ENCODE assay signal across 8 mouse cellular contexts in the genomic region with DNA sequence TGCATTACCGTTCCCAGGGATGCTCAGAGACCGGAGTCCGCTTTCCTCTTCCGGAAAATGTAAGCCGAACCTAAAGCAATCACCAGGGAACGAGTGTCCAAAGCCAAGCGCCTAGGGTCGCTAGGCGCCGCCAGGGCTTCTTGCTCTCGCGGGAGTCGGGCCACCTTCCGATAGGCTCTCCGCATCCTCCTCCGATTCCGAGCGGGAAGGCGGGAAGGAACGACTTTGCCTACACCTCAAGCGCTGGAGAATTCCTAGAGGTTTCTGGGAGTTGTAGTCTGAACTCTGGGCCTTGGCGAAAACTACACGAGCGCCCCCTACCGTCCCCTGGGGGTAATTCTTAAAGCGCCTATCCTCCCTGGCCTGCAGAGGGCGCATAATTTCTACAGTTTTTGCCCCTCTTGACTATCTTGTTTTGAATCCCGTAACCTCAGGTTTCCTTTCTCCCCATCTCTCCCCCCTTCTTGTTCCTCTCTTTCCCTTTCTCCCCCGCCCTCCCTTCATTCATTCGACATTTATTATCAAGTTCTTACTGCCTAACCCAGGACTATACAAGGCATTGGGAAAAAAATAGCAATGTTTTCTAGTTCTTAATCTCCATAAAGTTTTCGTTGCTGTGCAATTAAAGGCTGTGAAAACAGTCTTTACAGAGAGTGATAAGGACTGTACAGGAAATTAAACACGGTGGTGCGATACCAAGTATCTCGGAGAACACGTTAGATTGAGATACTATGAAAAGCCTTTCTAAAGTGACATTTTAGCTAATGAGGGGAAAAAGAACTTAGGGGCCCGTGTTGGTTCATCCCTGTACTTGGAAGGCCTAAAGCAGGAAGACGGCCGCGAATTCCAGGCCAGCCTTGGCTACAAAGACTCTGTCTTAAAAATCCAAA. TPM values are rescaled to one million over a fixed set of nuclear protein-coding genes. Genes with fewer than 3 reads are reported as not detected.
DNase-seq lines count a peak whose midpoint lies in the region; ATAC-seq lines count a peak whose summit lies in the region.

No protein-coding gene starts in this region.

- no peaks in the 10 kb centered on the region for H3K36me3 ChIP-seq in hindbrain, embryonic 11.5 days (ENCODE audit: control insufficient read depth, insufficient read depth, low read length)

- peak overlapping the region; percentile 82 for H3K9ac ChIP-seq in hindbrain, embryonic 11.5 days (ENCODE audit: low read depth, low read length)

- 3% methylated on average over 39 of the region's 39 CpGs for WGBS in hindbrain, embryonic 11.5 days

- peak overlapping the region; percentile 70 for H3K4me3 ChIP-seq in hindbrain, embryonic 11.5 days (ENCODE audit: low read depth, low read length)

- peak overlapping the region; percentile 84 for H3K27ac ChIP-seq in hindbrain, embryonic 11.5 days (ENCODE audit: low read depth, low read length)

- no peaks in the 10 kb centered on the region for H3K27me3 ChIP-seq in hindbrain, embryonic 11.5 days (ENCODE audit: control insufficient read depth, insufficient read depth, low read length)

- peak overlapping the region; percentile 77 for H3K4me2 ChIP-seq in hindbrain, embryonic 11.5 days (replicated peaks; ENCODE audit: low read depth, low read length)

- DNase-seq in Muller cell, postnatal 12 days (ENCODE audit: inconsistent ontology term) = peak; percentile 99
- DNase-seq in cerebellum, adult 9-11 months = peak; percentile 98
- peak; percentile 96 to 99 for DNase-seq in frontal cortex, adult 2 months (ENCODE audit: extremely low spot score in 1 of 2, low spot score in 1 of 2)
- DNase-seq in hindbrain, embryonic 11.5 days (ENCODE audit: low spot score) = peak; percentile 98
- peak; percentile 98 for DNase-seq in layer of hippocampus, postnatal 10 days (ENCODE audit: low spot score in 2 of 2)
- peak; percentile 97 for DNase-seq in lung, postnatal 10 days
- peak; percentile 94 for DNase-seq in ovary, postnatal 36 days (ENCODE audit: low spot score)
- DNase-seq in thymus, postnatal 25 days = peak; percentile 98

- H3K4me1 ChIP-seq in hindbrain, embryonic 11.5 days (replicated peaks; ENCODE audit: control insufficient read depth, insufficient read depth, low read length) = peaks cover 13% of the 10 kb centered on the region

- peak; percentile 86 for ATAC-seq in hindbrain, embryonic 11.5 days (ENCODE audit: low FRiP score)

- H3K9me3 ChIP-seq in hindbrain, embryonic 11.5 days (ENCODE audit: control insufficient read depth, low read length) = no peaks in the 10 kb centered on the region

RNA-seq across cellular contexts. Expression of gene Wrap53, which starts 0.7 kb away (rescaled TPM):
- polyA plus RNA-seq in frontal cortex, adult 2 months (2012; rRNA removed) = 12.2 and 12.9 TPM in 2 replicates
- polyA plus RNA-seq in hindbrain, embryonic 11.5 days (2014; fragmentation: Nextera tagmentation; extraction: Ambion mirVana) = 36.6 and 37.8 TPM in 2 replicates
- total RNA-seq in layer of hippocampus, postnatal 10 days (2021) = 10 to 100 TPM in 1 of 2 experiments, 1 to 10 TPM in 1; 7.7 to 10.6 TPM

RNA-seq across cellular contexts. Expression of gene Trp53, which starts 0.8 kb away (rescaled TPM):
- 36.7 and 38.4 TPM in 2 replicates for polyA plus RNA-seq in frontal cortex, adult 2 months (2012; rRNA removed)
- polyA plus RNA-seq in hindbrain, embryonic 11.5 days (2014; fragmentation: Nextera tagmentation; extraction: Ambion mirVana) = 156 and 159 TPM in 2 replicates
- total RNA-seq in layer of hippocampus, postnatal 10 days (2021) = 10 to 100 TPM; 31.4 to 31.8 TPM

RNA-seq across cellular contexts. Expression of gene Efnb3, which starts 19.4 kb away (rescaled TPM):
- 78.4 and 80.4 TPM in 2 replicates for polyA plus RNA-seq in frontal cortex, adult 2 months (2012; rRNA removed)
- 12.2 and 15.5 TPM in 2 replicates for polyA plus RNA-seq in hindbrain, embryonic 11.5 days (2014; fragmentation: Nextera tagmentation; extraction: Ambion mirVana)
- 100 to 1,000 TPM; 203 to 217 TPM for total RNA-seq in layer of hippocampus, postnatal 10 days (2021)

RNA-seq across cellular contexts. Expression of gene Atp1b2, which starts 26.4 kb away (rescaled TPM):
- polyA plus RNA-seq in frontal cortex, adult 2 months (2012; rRNA removed) = 324 and 357 TPM in 2 replicates
- polyA plus RNA-seq in hindbrain, embryonic 11.5 days (2014; fragmentation: Nextera tagmentation; extraction: Ambion mirVana) = 11.7 and 13.1 TPM in 2 replicates
- total RNA-seq in layer of hippocampus, postnatal 10 days (2021) = 100 to 1,000 TPM; 456 to 463 TPM

RNA-seq across cellular contexts. Expression of gene Dnah2, which starts 30.5 kb away (rescaled TPM):
- 2.7 and 4.6 TPM in 2 replicates for polyA plus RNA-seq in frontal cortex, adult 2 months (2012; rRNA removed)
- 0.68 and 1.6 TPM in 2 replicates for polyA plus RNA-seq in hindbrain, embryonic 11.5 days (2014; fragmentation: Nextera tagmentation; extraction: Ambion mirVana)
- 1 to 10 TPM; 8.0 to 8.6 TPM for total RNA-seq in layer of hippocampus, postnatal 10 days (2021)

Comparison
In these comparisons a context has a peak if more than half of its experiments do, and no peak if none do; other contexts are left out.
1. Peak in every context shown above with its lines: DNase-seq, ATAC-seq, H3K4me3 ChIP-seq and H3K27ac ChIP-seq.